Mouse (Mus musculus) R1 (cell line): Measurements from ENCODE around the gene Ugt1a10.

Source experiments
- DNase-seq: peaks from one replicate; pipeline ENCODE4 v3.0.0-alpha.2; 2018; ENCODE audit warnings: low read depth, low spot score

Ugt1a10 gene

GRCm38 (mm10) chr1:88254793-88255465 is 199.7 kb downstream of the Ugt1a10 start:
- DNase-seq, result no peak

DNA sequence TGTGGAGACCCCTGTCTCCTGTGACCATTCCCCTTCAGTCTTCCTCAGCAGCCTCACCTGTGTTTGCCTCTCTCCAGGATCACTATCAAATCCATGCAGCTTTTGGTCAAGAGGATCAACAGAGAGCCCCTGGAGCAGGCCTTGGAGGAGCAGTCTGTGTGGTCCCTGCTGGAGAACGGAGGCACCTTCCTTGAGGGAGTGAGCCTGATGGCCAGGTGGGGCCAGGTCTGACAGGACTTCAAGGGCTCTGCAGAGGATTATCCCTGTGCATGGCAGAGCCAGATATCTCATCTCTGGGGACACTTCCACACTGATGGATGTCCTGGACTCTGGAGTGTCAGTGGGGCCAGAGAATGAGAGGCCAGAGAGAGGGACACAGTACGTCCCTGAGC is 200.3 kb downstream of the Ugt1a10 start:
- DNase-seq, result no peak

GRCm38 (mm10) chr1:88255989-88256754 is 201.0 kb downstream of the Ugt1a10 start:
- no peak for DNase-seq

DNA sequence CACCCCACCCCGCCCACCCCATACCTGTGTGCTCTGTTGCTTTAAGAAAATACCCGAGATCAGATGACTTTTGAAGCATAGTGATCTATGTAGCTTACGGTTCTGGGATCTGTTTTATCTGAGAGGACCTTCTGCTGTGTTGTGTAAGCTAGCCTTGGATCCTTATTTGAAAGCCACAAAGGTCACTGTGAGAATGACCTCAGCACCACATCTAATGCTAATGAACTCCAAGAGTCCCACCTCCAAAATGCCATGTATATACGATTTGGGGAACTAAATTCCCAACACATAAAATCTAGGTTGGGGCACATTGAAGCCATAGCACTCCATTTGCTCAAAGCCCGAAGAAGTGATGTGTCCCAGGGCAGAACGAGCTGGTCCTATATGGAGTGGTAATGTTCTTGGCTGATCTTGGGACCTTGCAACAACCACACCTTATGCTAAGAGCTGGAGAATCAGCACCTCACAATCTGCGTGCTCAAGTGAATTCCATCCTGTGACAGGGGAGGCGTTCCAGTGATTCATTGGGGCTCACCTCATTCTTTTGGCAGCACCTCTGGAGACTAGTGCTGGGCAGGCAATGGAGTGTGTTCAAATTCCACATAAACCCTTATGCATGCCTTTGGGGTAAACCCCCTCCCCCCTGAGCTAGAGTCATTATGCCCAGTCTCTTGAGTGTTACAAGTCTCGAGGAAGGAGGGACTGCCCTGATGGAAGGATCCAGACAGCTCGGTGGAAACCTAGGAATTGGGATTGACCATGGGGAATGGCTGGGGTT is 201.9 kb downstream of the Ugt1a10 start:
- DNase-seq, result no peak

DNA sequence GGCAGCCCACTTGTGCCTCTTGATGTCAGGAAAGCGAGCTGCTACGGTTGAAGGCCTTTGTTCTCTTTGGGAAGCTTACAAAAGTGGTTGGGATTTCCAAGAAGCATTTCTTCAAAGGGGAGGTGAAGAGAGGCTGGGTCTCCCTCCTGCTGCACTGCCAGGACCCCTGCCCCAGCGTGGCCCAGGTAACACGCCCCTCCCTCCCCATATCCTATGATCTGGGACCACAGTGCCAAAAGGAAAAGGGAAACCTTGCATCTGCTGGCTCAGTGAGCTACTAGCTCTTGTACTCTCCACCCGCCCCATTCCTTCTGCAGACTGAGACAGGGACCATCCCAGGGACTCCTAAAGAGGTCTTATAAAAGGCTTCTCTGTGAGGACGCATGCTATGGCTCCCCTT is 202.5 kb downstream of the Ugt1a10 start:
- DNase-seq, result no peak

- DNase-seq, result no peak
Measured at GRCm38 (mm10) chr1:88258361-88258760, 203.2 kb downstream of the Ugt1a10 start.

GRCm38 (mm10) chr1:88258881-88259642 is 203.9 kb downstream of the Ugt1a10 start:
- DNase-seq, result no peak

- DNase-seq, result no peak
Measured at GRCm38 (mm10) chr1:88259643-88260024, 204.4 kb downstream of the Ugt1a10 start.

DNA sequence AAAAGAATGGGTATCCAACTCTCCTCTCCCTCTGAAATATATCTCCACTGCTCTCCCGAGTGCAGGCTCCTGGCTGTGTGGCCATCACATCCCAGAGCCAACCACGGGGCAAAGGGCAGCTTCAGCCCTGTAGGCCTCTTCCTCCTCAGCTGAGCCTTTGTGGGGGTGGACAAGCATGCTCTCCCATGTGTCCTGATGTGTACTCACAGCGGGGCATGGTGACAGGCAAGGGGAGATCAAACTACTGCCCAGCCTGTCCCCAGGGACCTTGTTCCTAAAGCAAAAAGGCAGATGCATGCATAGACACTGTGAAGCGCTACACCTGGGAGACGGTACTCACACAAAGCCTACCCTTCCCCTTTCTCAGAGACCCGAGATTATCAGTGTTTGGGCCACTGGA is 204.9 kb downstream of the Ugt1a10 start:
- no peak for DNase-seq

DNA sequence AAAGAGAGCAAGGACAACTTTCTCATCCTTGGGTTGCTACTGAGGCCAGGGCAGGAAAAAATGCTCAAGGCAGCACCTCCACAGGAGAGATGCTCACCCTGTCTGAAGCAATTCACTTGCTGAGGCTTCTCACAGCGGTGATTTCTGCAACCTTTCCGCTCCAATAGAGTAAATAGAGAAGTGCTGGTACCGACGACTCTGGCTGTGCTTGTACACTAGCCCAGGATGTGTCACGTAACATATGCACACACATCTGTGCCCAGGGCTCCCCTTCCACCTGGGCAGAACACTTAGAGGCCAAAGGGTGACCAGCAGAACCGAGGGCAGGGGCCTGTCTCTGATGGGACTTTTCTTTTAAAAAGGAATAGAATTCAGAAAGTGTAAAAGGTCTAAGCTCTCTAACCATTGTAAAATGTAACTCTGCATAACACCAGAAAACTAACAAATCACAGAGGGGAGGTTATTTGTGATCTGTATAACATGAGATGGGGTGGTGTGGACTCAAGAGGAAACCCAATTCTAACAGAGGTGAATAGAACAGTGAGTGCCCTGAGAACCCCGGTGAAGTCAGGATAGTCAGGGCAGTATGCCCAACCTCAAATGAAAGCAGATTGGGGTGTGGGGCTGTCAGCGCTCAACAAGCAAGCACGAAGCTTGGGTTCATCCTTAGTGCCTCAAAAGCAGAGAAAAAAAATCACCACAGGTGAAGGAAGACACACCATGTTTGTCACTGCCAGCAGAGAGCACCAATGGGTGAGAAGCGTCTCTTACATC is 205.6 kb downstream of the Ugt1a10 start:
- DNase-seq, result no peak

DNA sequence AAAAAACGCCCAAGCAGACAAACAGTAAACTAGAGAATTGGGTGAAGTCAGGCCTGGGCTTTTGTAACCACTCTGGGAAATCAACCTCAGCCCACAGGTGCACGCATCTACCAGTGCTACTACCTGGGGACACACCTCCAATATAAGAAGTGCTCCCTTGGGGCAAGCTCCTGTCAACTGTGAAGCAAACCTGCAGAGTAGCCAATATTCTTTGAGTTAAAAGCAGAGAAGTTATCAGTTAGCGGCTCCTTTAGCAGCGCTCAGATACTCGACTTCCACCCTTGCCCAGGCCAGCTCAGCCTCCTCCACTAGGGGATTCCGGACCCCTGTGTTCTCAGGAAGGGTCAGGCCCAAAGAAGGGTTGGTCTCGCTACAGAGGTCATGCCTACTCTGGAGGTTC is 206.5 kb downstream of the Ugt1a10 start:
- DNase-seq, result peak; percentile 34

DNA sequence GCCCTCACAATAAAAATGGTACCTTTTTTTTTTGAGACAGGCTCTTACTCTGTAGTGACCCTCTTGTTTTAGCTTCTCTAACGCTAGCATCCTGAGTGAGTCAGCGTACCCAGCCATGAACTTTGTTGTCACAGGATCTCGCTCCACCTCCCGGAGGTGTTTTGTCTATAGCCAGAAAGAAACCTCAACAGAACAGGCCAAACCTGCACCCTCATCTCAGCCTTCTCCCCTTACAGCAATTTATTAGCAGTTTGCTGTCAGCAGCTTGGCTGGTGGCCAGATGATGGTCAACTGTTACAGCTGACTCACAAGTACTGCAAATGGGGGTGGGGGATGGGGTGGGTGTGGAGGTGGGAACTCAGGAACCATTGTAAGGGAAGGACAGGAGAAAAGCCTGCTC is 207.1 kb downstream of the Ugt1a10 start:
- DNase-seq, result peak; percentile 66

DNA sequence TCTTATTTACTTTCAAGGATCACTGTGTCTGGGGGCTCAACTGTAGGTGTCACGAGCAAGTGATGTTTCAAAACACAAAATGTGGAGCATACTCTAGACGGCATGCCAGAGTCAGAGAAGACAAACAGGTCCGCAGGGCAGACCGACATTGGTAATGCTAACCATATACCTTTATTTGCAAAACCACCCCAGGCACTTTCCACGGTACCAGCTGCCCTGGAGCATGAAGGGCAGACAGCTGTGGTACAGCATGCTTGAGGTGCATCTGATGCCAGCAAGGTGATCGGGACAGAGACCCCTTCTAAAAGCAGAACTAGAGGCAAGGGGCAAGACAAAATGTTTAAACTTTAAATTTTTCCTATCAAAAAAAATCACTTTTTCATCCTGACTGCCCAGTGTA is 207.8 kb downstream of the Ugt1a10 start:
- DNase-seq, result no peak

DNA sequence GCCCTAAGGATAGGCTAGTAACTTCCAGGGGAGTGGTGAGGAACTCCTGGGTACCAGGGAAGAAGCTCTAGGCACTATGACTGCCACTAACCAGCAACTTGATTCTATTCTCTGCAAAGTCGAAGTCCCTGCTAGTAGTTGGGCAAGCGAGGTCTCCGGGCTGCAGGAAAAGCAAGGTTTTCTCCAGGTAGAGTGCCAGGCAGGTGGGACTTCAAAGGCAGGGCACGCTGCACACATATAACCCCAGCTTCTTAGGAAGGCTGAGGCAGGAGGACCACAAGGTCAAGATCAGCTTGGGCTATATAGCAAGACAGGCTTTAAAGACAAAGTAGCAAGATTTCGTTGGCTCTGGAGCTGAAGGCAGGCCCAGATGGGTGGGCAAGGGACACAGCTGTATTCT is 208.6 kb downstream of the Ugt1a10 start:
- no peak for DNase-seq

GRCm38 (mm10) chr1:88264237-88264868 is 209.2 kb downstream of the Ugt1a10 start:
- no peak for DNase-seq

- no peak for DNase-seq
Measured at GRCm38 (mm10) chr1:88264869-88265240, 209.7 kb downstream of the Ugt1a10 start.

DNA sequence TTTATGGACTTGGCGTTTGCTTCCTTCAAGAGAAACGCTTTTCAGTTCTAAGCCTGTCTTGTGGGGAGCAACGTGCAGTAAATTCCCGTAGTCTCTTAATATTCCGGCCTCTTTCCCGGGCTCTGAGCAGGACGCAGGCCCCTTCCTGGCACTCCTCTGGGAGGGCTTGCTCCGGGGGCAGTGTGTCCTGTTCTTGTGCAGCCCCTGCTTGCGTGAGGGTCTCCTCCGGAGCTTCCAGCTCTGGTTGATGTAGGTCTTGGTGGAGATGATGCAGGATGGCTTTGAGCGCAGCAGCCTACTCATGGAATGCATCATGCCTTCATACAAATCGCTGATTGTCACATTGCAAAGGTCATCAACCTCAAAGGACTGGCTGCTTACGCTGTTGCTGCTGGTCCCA is 210.9 kb downstream of the Ugt1a10 start:
- DNase-seq, result no peak

GRCm38 (mm10) chr1:88267489-88267888 is 212.3 kb downstream of the Ugt1a10 start:
- DNase-seq, result no peak

DNA sequence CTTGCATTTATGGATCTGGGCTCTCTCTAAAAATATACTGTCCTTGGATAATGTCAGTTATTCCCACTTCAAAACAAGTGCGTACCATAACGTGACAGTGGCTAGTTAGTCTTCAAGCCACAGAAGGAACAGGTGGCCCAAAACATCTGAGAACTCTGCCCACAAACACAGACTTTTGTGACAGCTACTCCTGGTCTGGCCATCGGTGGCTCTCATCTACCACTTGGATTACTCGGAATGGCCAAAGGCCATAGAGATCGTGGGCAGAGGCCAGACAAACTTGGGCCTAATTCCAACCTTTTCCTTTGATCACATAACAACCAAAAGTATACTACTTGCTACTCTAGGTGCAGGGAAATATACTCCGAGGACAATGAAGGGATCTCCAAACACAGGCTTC is 212.9 kb downstream of the Ugt1a10 start:
- no peak for DNase-seq
